Mouse (Mus musculus): ENCODE measurements at regions not wholly inside any gene's neighbourhood (a gene's known extent, or its start where the extent isn't known, plus 50 kb on each side); places are given as distances from the start of the nearest gene placed in this dataset.

- no peak for DNase-seq
Measured at GRCm38 (mm10) chr10:17372905-17373304, 350.1 kb upstream of the Cited2 start.

GRCm38 (mm10) chr10:17374047-17374446 lies 349.0 kb upstream of the Cited2 start:
- no peak for DNase-seq

GRCm38 (mm10) chr10:17382990-17383389 lies 340.0 kb upstream of the Cited2 start:
- DNase-seq, result no peak

- DNase-seq, result no peak
Measured at GRCm38 (mm10) chr10:17385181-17385580, 337.8 kb upstream of the Cited2 start.

GRCm38 (mm10) chr10:17387296-17387695 lies 335.7 kb upstream of the Cited2 start:
- DNase-seq, result no peak

GRCm38 (mm10) chr10:17395495-17396224 lies 327.4 kb upstream of the Cited2 start:
- DNase-seq, result no peak

GRCm38 (mm10) chr10:17403899-17404298 lies 319.1 kb upstream of the Cited2 start:
- DNase-seq, result no peak

- DNase-seq, result no peak
Measured at GRCm38 (mm10) chr10:17407854-17408606, 315.0 kb upstream of the Cited2 start.

- DNase-seq, result no peak
Measured at GRCm38 (mm10) chr10:17408781-17409180, 314.2 kb upstream of the Cited2 start.

GRCm38 (mm10) chr10:17411300-17411987 lies 311.6 kb upstream of the Cited2 start:
- no peak for DNase-seq

- no peak for DNase-seq
Measured at GRCm38 (mm10) chr10:17415112-17415511, 307.9 kb upstream of the Cited2 start.

- no peak for DNase-seq
Measured at GRCm38 (mm10) chr10:17416121-17416520, 306.9 kb upstream of the Cited2 start.

GRCm38 (mm10) chr10:17417394-17417793 lies 305.6 kb upstream of the Cited2 start:
- DNase-seq, result no peak

- peak; percentile 49 for DNase-seq
Measured at GRCm38 (mm10) chr10:17418227-17418685, 304.8 kb upstream of the Cited2 start.

GRCm38 (mm10) chr10:17423584-17424278 lies 299.3 kb upstream of the Cited2 start:
- DNase-seq, result no peak

- DNase-seq, result no peak
Measured at GRCm38 (mm10) chr10:17426197-17426596, 296.8 kb upstream of the Cited2 start.

GRCm38 (mm10) chr10:17427316-17427715 lies 295.7 kb upstream of the Cited2 start:
- no peak for DNase-seq

- DNase-seq, result no peak
Measured at GRCm38 (mm10) chr10:17428315-17428714, 294.7 kb upstream of the Cited2 start.

GRCm38 (mm10) chr10:17431068-17431467 lies 291.9 kb upstream of the Cited2 start:
- peak; percentile 6 for DNase-seq

- DNase-seq, result no peak
Measured at GRCm38 (mm10) chr10:17434098-17434497, 288.9 kb upstream of the Cited2 start.

GRCm38 (mm10) chr10:17450240-17450639 lies 272.8 kb upstream of the Cited2 start:
- no peak for DNase-seq

- no peak for DNase-seq
Measured at GRCm38 (mm10) chr10:17470880-17471279, 252.1 kb upstream of the Cited2 start.

GRCm38 (mm10) chr10:17472536-17472935 lies 250.5 kb upstream of the Cited2 start:
- DNase-seq, result no peak

Data from layer of hippocampus, adult 9-11 months (tissue).